Mouse (Mus musculus) ES-CJ7 (cell line): Measurements from ENCODE around the gene Accs.

Experiments
- DNase-seq: peaks from one replicate; pipeline ENCODE4 v3.0.0; 2011; ENCODE audit warnings: low read depth, low spot score

The Accs gene

DNA sequence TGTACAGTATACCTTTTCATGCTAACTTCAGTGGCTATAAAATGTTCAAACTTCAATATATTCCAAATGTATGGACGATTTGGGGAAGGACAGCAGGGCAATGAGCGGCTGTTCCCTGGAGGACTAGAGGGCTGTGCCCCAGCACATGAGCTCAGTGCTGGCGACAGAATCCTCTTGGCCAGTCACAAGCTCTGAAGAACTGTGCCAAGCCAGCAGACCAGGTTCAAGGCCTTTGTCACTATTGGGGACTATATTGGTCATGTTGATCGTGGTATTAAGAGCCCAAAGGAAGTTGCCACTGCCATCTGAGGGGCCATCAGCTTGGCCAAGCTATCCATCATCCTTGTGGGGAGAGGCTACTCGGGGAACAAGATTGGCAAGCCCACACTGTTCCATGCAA lies 55.4 kb downstream of the Accs start:
- no peak for DNase-seq

DNA sequence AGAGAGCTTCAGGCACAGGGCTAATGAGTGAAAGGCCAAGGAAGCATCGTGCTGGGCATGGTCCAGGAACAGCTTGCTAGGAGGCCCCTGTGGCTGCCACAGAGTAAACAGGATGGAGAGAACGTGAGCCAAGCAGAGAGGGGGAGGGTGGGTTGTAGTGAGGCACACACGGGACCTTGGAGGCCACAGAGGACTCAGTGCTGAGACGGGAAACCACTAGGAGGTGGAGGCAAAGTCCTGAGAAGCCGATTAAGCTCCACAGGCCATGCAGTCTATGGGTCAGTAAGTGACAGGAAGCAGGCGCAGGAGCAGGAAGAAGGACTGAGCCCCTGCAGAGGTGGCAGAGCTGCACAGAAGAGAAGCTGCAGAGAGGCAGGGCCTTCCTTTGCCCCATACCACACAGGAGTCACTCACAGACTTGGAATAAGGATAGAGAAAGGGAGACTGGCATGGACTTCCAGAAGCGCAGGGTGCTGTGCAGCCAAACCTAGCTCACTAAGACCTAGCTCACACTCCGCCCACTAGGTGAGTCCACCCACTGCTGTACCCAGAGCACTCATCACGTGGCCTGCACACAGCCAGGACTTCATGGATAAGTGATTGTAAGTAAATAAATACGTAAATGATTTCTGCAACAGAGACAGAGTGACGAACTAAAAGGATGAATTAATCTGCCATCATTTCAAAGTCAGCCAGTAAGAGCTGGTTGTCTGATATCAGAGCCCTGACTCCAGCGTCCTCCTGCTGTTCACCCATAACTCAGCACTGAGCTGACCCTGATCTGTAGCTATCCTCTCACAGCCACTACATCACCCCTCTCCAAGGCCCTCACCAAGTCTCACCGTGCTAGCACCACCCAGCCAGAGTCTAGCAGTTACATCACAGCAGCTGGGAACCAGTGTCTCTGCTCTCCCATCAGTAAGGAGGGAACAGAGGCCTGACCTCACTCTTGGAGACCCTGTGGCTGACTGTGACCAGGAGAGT lies 57.9 kb downstream of the Accs start:
- no peak for DNase-seq

DNA sequence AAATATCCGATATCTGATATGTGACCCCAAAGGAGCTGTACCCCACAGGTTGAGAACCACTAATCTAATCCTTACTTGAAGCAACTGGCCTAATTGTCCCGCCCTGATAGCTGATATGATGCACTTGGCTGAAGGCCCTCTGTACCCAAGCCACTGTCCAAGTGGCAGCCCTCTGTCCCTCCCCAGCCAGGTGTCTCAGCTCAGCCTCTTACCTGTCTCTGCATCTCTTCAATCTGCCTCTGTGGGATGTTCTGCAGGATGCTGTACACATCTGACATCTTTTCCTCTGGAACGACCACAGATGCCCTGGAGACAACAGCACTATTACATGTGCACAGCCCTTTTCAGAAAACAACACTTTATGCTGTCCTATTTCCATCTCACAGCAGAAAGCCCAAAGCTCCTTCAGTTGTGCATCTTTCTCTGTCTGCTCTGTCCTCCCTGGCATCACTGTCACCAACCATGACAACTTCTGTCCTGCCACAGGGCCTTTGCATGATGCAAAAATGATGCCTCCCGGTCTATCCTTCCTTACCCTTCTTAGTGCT lies 58.9 kb downstream of the Accs start:
- no peak for DNase-seq

DNA sequence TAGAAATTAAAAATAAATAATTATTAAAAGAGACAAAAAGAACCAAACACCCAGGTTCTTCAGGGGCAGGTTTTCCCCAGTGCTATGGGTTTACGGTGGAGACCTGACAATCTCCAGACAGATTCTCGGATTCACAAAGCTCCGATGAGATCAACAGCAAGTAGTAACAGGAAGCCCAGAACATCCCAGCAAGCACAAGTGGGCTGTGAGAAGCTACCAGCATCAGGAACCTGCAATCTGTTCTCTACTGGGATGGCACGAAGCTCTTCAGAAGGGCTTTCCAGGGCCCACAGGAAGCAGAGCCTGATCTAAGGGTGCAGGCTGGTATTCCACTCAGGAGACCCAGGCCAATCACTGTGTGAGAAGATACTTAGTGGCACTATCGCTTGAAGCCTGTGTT lies 61.2 kb downstream of the Accs start:
- no peak for DNase-seq

DNA sequence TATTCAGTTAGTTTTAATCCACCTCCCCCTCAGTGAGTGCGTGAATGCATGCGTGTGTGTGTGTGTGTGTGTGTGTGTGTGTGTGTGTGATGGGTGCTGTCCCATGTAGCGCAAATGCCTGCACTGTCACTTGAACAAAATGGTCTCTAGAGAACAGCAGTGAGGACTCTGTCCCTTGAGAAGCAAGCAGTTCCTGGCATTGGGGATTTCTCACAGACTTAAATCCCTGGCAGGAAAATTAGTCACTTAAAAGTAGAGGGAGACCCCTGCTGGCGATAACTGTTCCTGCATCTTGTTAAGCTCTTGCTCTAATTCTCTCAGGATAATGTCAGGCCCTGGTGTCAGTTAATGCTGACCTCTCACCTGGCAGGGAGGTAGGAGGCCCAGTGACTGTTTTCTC lies 63.6 kb downstream of the Accs start:
- DNase-seq: peak; percentile 72

DNA sequence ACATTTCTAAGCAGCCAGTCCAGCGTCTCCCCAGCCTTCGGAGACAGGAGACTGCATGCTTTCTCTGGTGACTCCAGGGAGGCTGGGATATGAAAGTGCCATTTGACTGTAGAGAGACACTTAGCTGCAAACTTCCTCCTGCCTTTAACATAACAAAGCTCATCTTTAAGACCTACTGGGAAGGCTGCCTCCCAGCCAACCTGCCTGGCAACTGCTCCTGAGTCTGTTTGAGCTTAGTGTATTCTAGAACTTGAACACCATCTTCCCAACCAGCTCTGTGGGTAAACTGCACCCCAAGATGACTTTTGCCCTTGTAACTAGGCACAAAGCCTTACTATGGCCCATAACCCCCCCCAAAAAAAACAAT lies 64.3 kb downstream of the Accs start:
- peak; percentile 79 for DNase-seq

DNA sequence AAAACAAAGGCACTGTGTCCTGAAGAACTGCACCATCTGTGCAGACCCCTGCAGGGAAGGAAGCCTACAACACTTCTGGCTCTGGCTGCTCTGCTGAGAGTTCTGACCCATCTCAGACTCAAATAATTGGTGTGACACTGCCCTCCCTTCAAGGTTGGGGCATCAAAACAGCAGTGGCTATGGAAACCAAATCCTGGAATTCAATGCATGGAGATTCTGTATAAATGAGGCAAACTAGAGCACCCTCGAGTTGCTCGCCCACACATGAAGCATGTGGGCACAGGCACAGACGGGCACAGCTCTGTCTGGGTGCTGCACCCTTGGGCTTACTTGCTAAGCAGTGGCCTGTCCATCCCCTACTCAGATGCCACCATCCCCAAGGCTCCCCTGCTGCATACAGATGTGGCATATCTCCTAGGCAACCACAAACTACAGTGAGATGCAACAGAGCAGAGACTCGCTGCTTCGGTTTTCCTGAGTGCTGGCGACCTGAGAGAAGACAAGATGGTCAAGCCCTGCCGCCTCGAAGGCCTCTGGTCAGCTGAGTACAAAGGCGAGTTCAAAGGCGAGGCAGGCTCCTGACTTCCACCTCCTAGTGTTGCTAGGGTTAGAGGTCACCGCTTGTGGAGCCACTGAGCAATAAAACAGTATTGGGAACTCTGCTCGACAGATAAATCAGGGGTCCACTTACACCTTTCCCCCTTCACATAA lies 64.9 kb downstream of the Accs start:
- peak; percentile 8 for DNase-seq

DNA sequence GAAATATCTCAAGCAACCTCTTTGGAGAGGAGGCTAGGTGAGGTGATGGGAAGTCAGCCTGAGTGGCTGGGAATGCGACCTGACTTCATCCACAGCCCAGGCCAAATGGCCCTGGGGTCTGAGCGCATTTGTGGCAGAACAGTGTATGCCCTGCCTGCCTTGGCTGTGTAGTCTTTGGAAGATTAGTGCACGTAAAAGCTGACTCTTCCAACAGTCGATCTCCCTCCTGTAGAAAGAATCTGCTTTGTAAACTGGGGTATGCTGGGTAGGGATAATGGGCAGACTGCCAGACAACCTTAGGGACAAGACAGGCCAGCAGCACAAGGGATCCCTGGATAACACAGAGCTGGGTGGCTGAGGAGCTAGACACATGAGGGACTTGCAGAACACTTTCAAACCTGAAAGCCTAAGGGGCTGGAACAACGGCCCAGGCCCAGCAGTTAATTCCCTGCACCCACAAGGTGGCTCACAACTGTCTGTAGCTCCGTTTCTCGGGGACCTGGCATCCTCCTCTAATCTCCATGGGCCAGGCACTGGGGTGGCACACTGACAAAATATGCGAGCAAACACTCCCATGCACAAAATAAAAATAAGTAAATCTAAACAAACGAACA lies 65.7 kb downstream of the Accs start:
- no peak for DNase-seq
